Mouse (Mus musculus) CH12.LX (cell line): ENCODE data around the gene Eef1a1. TPM values are rescaled to one million over a fixed set of nuclear protein-coding genes. Genes with fewer than 3 reads are reported as not detected.
A peak's percentile ranks its signal among the peaks of the same experiment; 100 is the strongest.

Source experiments
- DNase-seq: peaks from one replicate; pipeline ENCODE4 v3.0.0-alpha.2; 2013; ENCODE audit errors: extremely low read depth
- H3K27ac ChIP-seq: 2 replicates; pipeline ENCODE4 v1.5.1; 2012; ENCODE audit warnings: low read depth, mild to moderate bottlenecking, control low read depth, moderate library complexity; ENCODE audit not compliant: insufficient read depth
- H3K27me3 ChIP-seq: replicated peaks from 2 replicates; pipeline ENCODE3; 2012; ENCODE audit warnings: inconsistent platforms
- H3K36me3 ChIP-seq, 2 experiments: replicated peaks in 1 of 2; 2 replicates each; pipeline versions ENCODE3 to v1.6.1; 2012; ENCODE audit warnings: inconsistent platforms in 1 of 2, low read length in 1 of 2, mild to moderate bottlenecking in 1 of 2, mixed read lengths in 1 of 2, moderate library complexity in 1 of 2; ENCODE audit not compliant: control insufficient read depth in 1 of 2, insufficient read depth in 1 of 2
- H3K4me1 ChIP-seq, 2 experiments: 2 replicates each; pipeline ENCODE4 v1.6.1; 2012; ENCODE audit warnings: inconsistent platforms in 1 of 2, moderate library complexity in 1 of 2; ENCODE audit not compliant: insufficient read depth in 2 of 2, control insufficient read depth in 1 of 2
- H3K4me2 ChIP-seq: 2 replicates; pipeline ENCODE4 v1.6.1; 2012; ENCODE audit warnings: low read depth, mild to moderate bottlenecking, control low read depth; ENCODE audit not compliant: poor library complexity, insufficient read depth, severe bottlenecking
- H3K4me3 ChIP-seq, 3 experiments: fragments of 150-350 bp in 1 of 3; sonication (generic) in 1 of 3; replicated peaks in 1 of 3; 2 replicates each; pipeline versions ENCODE3 to v1.5.1; 2011 to 2012; ENCODE audit warnings: low read depth in 2 of 3, low read length in 2 of 3, mild to moderate bottlenecking in 2 of 3, moderate library complexity in 2 of 3, control low read depth in 1 of 3, improper control_type of control experiment in 1 of 3, inconsistent platforms in 1 of 3, mixed read lengths in 1 of 3; ENCODE audit not compliant: poor library complexity in 1 of 3
- H3K79me2 ChIP-seq: replicated peaks from 2 replicates; pipeline ENCODE4 v1.6.1; 2012; ENCODE audit warnings: mild to moderate bottlenecking, moderate library complexity; ENCODE audit not compliant: control insufficient read depth, poor library complexity, insufficient read depth, severe bottlenecking; ENCODE audit errors: extremely low read depth
- H3K9ac ChIP-seq: 2 replicates; pipeline ENCODE4 v1.6.1; 2012; ENCODE audit warnings: low read depth, mild to moderate bottlenecking, control low read depth, moderate library complexity; ENCODE audit not compliant: insufficient read depth
- H3K9me3 ChIP-seq: replicated peaks from 2 replicates; pipeline ENCODE3; 2012; ENCODE audit warnings: low read length, inconsistent platforms, mixed read lengths
- BHLHE40 ChIP-seq: IDR thresholded peaks from 2 replicates; pipeline ENCODE4 v1.6.1; 2011; ENCODE audit warnings: mild to moderate bottlenecking, low read depth, low read length, improper control_type of control experiment
- CHD2 ChIP-seq: IDR thresholded peaks from 2 replicates; pipeline ENCODE4 v1.6.1; 2011; ENCODE audit warnings: low read length, improper control_type of control experiment
- ELF1 ChIP-seq: IDR thresholded peaks from 2 replicates; pipeline ENCODE4 v1.6.1; 2014; ENCODE audit warnings: low read depth, mild to moderate bottlenecking, inconsistent platforms, low read length, improper control_type of control experiment
- ETS1 ChIP-seq: conservative IDR thresholded peaks from 2 replicates; pipeline ENCODE4 v1.6.1; 2012; ENCODE audit warnings: low read depth, mild to moderate bottlenecking, inconsistent platforms, low read length, improper control_type of control experiment, moderate library complexity
- HCFC1 ChIP-seq: IDR thresholded peaks from 2 replicates; pipeline ENCODE4 v1.6.1; 2012; ENCODE audit warnings: low read depth, mild to moderate bottlenecking, inconsistent platforms, low read length, improper control_type of control experiment
- MAX ChIP-seq: IDR thresholded peaks from 2 replicates; pipeline ENCODE4 v1.6.1; 2011; ENCODE audit warnings: low read length, improper control_type of control experiment
- MAZ ChIP-seq: IDR thresholded peaks from 2 replicates; pipeline ENCODE4 v1.6.1; 2012; ENCODE audit warnings: low read depth, mild to moderate bottlenecking, inconsistent platforms, low read length, improper control_type of control experiment, moderate library complexity
- MEF2A ChIP-seq: IDR thresholded peaks from 2 replicates; pipeline ENCODE4 v1.6.1; 2014; ENCODE audit warnings: low read depth, mild to moderate bottlenecking, inconsistent platforms, low read length, improper control_type of control experiment, borderline replicate concordance
- MYC ChIP-seq: IDR thresholded peaks from 2 replicates; pipeline ENCODE4 v1.6.1; 2011; ENCODE audit warnings: low read depth, mild to moderate bottlenecking, improper control_type of control experiment, low read length
- NELFE ChIP-seq: IDR thresholded peaks from 2 replicates; pipeline ENCODE4 v1.6.1; 2011; ENCODE audit warnings: low read depth, low read length, improper control_type of control experiment
- POLR2A ChIP-seq: IDR thresholded peaks from 2 replicates; pipeline ENCODE4 v1.6.1; 2011; ENCODE audit warnings: low read depth, mild to moderate bottlenecking, improper control_type of control experiment, low read length
- POLR2AphosphoS2 ChIP-seq: IDR thresholded peaks from 2 replicates; pipeline ENCODE4 v1.6.1; 2011; ENCODE audit warnings: low read depth, low read length, improper control_type of control experiment
- ZC3H11A ChIP-seq: IDR thresholded peaks from 2 replicates; pipeline ENCODE4 v1.6.1; 2012; ENCODE audit warnings: low read depth, mild to moderate bottlenecking, inconsistent platforms, low read length, improper control_type of control experiment
- dilution Hi-C: fragments of 300-500 bp; cut with MboI; formaldehyde crosslinking; loops from 2 replicates; pipeline ENCODE4 v1.14.3; 2020; ENCODE audit warnings: low sequenced_read_pairs; ENCODE audit not compliant: extremely low pct_unique_long_range_greater_than_20kb, extremely low pct_ligation_motif_present
- in situ Hi-C: fragments of 300-500 bp; cut with MboI; formaldehyde crosslinking; loops from 3 replicates; pipeline ENCODE4 v1.14.3; 2019; ENCODE audit warnings: low sequenced_read_pairs, low pct_ligation_motif_present, low pct_unique_long_range_greater_than_20kb, mixed read lengths
- polyA plus RNA-seq: library from polyadenylated mRNA; unstranded; fragments of >175 nt; gene quantifications from 2 replicates; pipeline ENCODE4 v1.2.1, GENCODE M21; 2012; ENCODE audit warnings: low read depth; ENCODE audit not compliant: insufficient read length
- total RNA-seq, 2 experiments: library from RNA; depleted of rRNA; stranded (reverse); fragments of 300-350 nt in 1 of 2; fragments of >200 nt in 1 of 2; gene quantifications; 2 replicates each; pipeline ENCODE4 v1.2.3; 2012 to 2014

The Eef1a1 gene
- total and polyA plus RNA-seq, 3 experiments = 12,362 to 21,026 (median 18,409) TPM

- in situ Hi-C loops (no loop called here), dilution Hi-C loops (no loop called here)
- Histone ChIP-seq H3K9me3 (peaks cover 3% of the 10 kb centered on the region), H3K27ac (no peak overlapping the region), H3K9ac (no peak overlapping the region), H3K79me2 (no peaks in the 10 kb centered on the region), H3K4me3 (no peak overlapping the region), H3K4me2 (no peak overlapping the region), H3K4me1 (peaks cover 4 to 10% of the 10 kb centered on the region in 2 experiments), H3K27me3 (no peaks in the 10 kb centered on the region), H3K36me3 (peaks cover 4 to 10% of the 10 kb centered on the region in 2 experiments)
- no peak for DNase-seq
- TF ChIP-seq HCFC1 = no peak
- 0 out of 2 replicates have a peak, but pooled peaks have one; percentile 7 for TF ChIP-seq ETS1
Measured at GRCm38 (mm10) chr9:78513776-78514500, 25.0 kb upstream of the Eef1a1 start.

- H3K9ac ChIP-seq = no peak overlapping the region
- H3K9me3 ChIP-seq = peaks cover 3% of the 10 kb centered on the region
- no peaks in the 10 kb centered on the region for H3K27me3 ChIP-seq
- H3K4me2 ChIP-seq = no peak overlapping the region
- dilution Hi-C loops = no loop called here
- peaks cover 14 to 21% of the 10 kb centered on the region in 2 experiments for H3K36me3 ChIP-seq
- no peak for DNase-seq
- no peak overlapping the region for H3K27ac ChIP-seq
- H3K79me2 ChIP-seq = peaks cover 3% of the 10 kb centered on the region; the same call in 1 of the 2 replicates
- in situ Hi-C loops = no loop called here
- no peak overlapping the region for H3K4me3 ChIP-seq
- H3K4me1 ChIP-seq = peaks cover 4 to 10% of the 10 kb centered on the region in 2 experiments
- no peak for TF ChIP-seq MEF2A
- TF ChIP-seq MAX = no peak
- no peak for TF ChIP-seq ZC3H11A
- TF ChIP-seq POLR2A = no peak
- no peak for TF ChIP-seq CHD2
- no peak for TF ChIP-seq POLR2AphosphoS2
- TF ChIP-seq NELFE = no peak
- no peak for TF ChIP-seq MYC
- TF ChIP-seq MAZ = no peak
- no peak for TF ChIP-seq BHLHE40
- TF ChIP-seq ELF1 = no peak
Measured at GRCm38 (mm10) chr9:78511705-78512104, 22.8 kb upstream of the Eef1a1 start.
